Mouse (Mus musculus): ENCODE data around the gene BC049715.

- TF ChIP-seq GATA1 (IDR thresholded peaks at IDR 0.05; ENCODE audit: borderline replicate concordance, low read length) = no peak
- TF ChIP-seq FLI1 (IDR thresholded peaks at IDR 0.05; ENCODE audit: low read length) = no peak
Observed at GRCm38 (mm10) chr6:136883431-136883915, 56.0 kb downstream of the BC049715 start.
